Mouse (Mus musculus): Measurements from ENCODE around the gene Slc39a13.
A peak's percentile ranks its signal among the peaks of the same experiment; 100 is the strongest.
"Not testable (repeated sequence)": the region's sequence is repeated elsewhere in the genome, so short reads cannot be mapped to it uniquely, and the experiment has no call there.

The Slc39a13 gene

GRCm38 (mm10) chr2:91062779-91063606, 7.2 kb downstream of the Slc39a13 start:
- no peak for DNase-seq

- DNase-seq: no peak
Measured at GRCm38 (mm10) chr2:91061849-91062481, 8.3 kb downstream of the Slc39a13 start.

DNA sequence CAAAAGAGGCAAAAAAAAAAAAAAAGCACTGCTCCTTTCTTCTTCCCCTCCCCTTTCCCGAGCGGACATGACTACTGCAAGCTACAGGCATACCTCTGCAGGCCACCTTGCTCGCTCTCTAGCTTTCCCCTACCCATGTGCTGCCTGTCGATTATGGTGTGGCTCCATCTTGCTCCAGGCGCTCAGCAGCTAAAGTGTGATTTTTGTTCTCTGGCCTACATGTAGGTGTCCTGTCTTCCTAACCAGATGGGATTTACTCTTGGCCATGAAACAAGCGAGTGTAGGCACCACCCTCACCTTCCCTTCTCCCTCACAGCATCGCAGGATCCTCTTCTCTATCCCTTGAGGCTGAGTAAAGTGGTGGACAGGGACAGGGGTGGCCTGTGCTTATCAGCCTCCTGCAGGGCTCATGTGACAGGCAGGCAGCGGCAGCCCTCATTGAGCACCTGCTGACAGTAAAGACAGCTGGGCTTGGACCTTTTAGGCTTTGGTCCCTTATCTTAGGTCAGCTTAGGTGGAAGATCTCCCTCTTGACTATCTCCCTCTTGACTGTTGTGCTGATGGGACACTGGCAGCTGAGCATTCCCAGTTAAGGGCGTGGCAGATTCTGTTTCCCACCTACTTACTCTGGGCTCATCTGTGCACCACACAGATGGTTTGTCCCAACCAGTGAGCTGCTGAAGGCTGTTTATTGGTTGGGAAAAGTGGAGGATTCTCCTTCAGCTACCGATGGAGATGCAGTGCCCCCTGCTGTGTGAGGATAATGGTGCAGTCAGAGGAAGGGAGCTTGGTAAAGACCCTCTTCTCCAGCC, 9.5 kb downstream of the Slc39a13 start:
- no peak for DNase-seq

DNA sequence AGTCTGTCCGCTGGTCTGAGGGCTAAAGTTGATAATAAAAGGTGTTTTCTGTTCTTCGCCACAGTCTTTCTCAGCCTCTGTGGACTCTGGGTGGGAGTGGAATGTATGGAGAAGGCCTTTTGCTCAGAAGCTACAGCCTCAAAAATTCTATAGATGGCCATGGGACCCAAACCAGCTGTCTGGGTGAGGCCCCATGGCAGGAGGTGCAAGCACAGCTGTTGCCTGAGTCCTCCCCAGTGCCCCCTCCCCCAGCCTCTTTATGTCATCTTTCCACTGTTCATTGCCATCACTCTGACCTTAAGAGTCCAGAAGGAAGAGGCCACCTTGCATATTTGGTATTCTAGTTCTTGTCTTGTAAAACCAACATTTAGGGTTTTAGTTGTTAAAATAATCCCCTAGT, 10.8 kb downstream of the Slc39a13 start:
- no peak for DNase-seq

DNA sequence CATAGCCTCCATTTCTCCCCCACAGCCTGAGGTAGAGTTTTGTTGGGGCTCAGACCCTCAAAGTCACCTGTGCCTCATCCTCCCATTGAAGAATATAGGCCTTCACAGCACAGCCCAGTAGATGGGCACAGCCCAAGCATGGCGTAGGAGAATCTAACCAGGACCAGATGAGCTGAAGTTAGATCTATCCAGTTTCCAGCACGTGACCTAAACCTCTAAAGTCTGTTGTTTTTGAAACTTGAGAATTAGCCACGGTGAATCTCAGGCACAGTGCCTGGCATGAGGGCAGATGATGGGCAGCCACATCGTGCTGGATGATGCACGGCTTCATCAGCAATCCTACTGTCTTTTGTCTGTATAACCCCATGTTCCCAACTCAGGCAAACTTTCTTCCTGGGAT, 11.8 kb downstream of the Slc39a13 start:
- no peak for DNase-seq

- DNase-seq: peak; percentile 97
Measured at GRCm38 (mm10) chr2:91053934-91054382, 16.3 kb downstream of the Slc39a13 start, which contains the start of gene Psmc3. TSS of gene Psmc3 (plus strand) at chr2:91054009.

- DNase-seq: no peak
Measured at GRCm38 (mm10) chr2:91053181-91053933, 16.9 kb downstream of the Slc39a13 start.

DNA sequence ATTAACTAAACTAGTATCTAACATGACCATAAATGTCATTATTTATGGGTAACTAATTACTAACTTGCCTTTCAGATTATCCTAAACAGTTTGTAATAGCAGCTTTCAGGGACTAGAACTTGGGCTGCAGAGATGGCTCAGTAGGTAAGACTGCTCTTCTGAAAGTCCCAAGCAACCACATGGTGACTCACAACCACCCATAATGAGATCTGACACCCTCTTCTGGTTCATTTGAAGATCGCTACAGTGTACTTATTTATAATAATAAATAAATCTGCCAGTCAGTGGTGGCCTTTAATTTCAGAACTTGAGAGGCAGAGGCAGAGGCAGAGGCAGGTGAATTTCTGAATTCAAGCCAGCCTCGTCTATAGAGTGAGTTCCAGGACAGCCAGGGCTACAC, 17.5 kb downstream of the Slc39a13 start:
- DNase-seq: no peak

DNA sequence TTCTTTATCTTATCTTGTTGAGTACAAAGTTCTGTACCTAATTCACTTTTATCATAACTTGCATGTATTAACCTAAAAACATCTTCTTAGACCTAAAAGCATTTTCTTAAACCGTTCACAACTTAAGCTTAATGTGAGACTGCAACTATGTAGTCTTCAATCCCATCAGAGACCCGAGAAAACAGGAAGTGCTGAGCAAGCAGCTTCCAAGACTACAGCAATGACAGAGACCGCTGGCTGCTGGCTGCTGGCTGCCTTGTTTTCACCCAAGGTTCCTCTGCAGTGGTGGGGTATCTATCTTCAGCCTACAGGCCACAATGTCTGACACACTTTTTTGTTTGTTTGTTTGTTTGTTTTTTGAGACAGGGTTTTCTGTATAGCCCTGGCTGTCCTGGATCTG, 18.3 kb downstream of the Slc39a13 start:
- DNase-seq: no peak

GRCm38 (mm10) chr2:91047359-91047758, 22.9 kb downstream of the Slc39a13 start:
- no peak for DNase-seq

GRCm38 (mm10) chr2:91045805-91046204, 24.4 kb downstream of the Slc39a13 start:
- not testable (repeated sequence) for DNase-seq

DNA sequence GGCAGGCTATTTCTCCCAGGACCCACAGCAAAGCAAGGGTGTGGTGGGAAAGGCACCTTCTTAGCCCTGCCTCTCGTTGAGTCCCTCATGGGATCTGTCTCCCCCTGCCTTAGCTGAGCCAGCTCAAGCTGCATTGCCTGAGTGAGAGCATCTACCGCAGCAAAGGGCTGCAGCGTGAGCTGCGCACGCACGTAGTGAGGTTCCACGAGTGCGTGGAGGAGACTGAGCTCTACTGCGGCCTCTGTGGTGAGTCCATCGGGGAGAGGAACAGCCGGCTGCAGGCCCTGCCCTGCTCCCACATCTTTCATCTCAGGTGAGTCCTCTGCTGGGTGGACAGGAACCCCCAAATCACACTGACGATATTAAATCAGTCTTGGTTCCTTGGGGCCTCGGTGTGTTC, 25.5 kb downstream of the Slc39a13 start:
- no peak for DNase-seq

DNA sequence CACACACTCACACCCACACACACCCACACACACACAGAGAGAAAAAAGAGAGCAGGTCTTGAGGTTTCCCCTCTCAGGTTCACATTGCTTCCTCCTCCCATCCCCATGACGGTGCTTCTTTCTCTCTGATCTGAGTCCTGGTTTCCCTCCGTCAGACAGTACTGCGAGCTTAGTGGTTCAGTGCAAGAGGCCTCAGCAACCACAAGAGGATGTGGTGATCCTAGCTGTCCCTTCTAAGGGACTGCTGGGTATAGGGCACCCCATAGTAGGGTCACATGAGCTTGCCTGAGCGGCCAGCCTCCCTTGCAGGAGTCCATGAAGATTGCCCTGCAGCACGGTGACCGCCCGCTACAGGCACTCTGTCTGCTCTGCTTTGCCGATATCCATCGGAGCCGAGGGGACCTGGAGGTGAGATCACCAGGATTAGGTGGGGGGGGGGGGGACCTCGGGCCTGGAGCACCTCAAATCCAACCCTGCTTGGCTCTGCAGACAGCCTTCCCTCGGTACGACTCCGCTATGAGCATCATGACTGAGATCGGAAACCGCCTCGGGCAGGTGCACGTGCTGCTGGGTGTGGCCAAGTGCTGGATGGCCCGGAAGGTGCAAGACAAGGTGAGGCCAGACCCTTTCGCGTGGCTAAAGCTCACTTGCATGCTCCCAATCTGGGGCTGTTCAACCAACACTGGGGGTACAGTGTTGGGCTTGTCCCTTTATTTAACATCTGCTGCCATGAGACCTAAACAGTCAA, 27.4 kb downstream of the Slc39a13 start:
- DNase-seq: no peak

GRCm38 (mm10) chr2:91041786-91042185, 28.4 kb downstream of the Slc39a13 start:
- DNase-seq: no peak

GRCm38 (mm10) chr2:91035385-91035784, 34.8 kb downstream of the Slc39a13 start, which contains the start of gene Rapsn:
TSS of gene Rapsn (plus strand) at chr2:91035620.
- no peak for DNase-seq

DNA sequence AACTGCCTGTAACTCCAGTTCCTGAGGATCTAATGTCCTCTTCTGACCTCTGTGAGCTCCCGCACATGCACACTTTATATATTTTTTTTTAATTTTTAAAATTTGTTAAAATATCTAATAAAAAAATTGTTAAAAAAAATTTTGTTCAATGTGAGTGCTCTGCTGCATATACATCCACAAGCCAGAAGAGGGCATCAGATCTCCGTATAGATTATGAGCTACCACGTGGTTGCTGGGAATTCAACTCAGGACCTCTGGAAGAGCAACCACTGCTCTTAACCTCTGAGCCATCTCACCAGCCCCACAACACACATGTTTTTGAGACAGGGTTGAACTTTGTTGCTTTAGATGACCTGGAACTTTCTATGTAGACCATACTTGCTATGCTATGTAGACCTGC, 37.2 kb downstream of the Slc39a13 start:
- DNase-seq: no peak

DNA sequence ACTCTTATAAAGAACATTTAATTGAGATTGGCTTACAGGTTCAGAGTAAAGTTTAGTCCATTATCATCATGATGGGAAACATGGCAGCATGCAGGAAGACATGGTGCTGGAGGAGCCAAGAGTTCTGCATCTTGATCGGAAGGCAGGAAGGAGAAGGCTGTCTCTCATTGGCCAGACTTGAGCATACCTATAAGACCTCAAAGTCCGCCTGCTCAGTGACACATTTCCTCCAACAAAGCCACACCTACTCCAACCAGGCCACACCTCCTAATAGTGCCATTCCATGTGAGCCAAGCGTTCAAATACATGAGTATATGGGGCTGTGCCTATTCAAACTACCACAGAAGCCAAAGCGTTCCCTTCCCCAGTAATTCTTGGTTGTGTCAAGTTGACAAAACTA, 39.0 kb downstream of the Slc39a13 start:
- DNase-seq: no peak

DNA sequence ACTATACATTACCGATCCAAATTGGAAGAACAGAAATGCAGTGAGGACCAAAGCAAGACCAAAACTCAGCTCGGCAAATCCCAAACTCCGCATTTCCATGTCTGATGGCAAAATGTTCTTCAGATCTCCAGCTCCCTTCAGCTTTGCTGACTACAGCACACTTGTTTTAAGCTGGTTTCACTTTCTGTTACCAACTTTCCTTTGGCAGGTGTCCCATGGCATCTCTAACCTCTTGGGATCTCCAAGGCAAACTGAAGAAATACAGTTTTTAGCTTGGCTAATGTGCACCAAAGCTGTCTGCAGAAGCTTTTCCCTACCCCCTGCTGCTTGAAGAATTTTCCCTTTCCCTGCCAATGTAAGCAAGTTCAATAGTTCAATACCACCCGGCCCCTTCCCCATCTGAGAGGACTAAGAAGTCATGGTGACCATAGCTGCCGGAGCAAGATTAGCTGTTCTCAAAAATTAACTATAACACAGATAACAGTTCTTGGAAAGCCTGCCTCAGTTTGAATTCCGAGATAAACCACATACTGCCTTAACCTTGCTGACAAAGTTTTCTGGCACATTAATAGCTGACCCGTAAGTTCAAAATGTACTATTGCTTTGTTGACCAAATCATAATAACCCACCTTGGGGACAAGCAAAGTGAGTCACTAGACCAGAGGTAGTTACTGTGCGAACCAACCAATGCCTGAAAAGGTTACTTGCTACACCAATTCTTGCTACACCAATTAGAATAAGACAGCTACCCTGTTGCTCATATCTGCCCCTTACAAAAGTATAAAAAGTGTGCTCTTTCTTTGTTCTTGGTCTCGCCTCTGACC, 42.6 kb downstream of the Slc39a13 start:
- DNase-seq: no peak

GRCm38 (mm10) chr2:91026491-91026890, 43.7 kb downstream of the Slc39a13 start:
- DNase-seq: no peak

DNA sequence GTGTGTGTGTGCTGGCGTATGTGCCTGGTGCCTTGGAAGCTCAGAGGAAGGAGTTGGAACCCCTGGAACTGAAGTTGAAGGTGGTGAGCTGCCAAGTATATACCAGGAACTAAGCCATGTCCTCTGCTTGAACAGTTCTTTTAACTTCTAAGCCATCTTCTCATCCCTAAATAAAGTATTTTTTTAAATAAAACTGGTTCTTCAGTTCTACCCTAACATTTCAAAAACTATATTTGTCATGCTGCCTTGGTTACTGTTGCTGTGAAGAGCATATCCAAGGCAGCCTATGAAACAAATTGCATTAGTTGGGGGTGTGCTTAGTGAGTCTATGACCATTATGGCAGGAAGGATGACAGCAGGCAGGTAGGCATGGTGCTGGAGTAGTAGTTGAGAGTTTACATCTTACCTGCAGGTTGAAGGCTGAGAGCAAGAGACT, 45.1 kb downstream of the Slc39a13 start:
- DNase-seq: no peak

GRCm38 (mm10) chr2:91023956-91024355, 46.3 kb downstream of the Slc39a13 start:
- DNase-seq: no peak
